Mouse (Mus musculus) adrenal gland, adult 8-10 months (tissue): ENCODE measurements around the gene Pknox2. TPM values are rescaled to one million over a fixed set of nuclear protein-coding genes. Genes with fewer than 3 reads are reported as not detected.

ENCODE experiments used
- DNase-seq: peaks from one replicate; pipeline ENCODE4 v3.0.0; 2022
- total RNA-seq, 4 experiments: library from RNA; stranded (reverse); gene quantifications; 2 replicates each; pipeline ENCODE4 v1.2.4; 2022

Gene Pknox2
- total RNA-seq, 4 experiments from 2014 or later, result 3.0 to 5.4 (median 5.4) TPM

GRCm38 (mm10) chr9:37044165-37044564, 103.0 kb downstream of the Pknox2 start:
- DNase-seq, result no peak

- no peak for DNase-seq
Observed at GRCm38 (mm10) chr9:37038859-37039258, 108.3 kb downstream of the Pknox2 start.

- DNase-seq, result no peak
Observed at GRCm38 (mm10) chr9:37038445-37038844, 108.8 kb downstream of the Pknox2 start.

- no peak for DNase-seq
Observed at GRCm38 (mm10) chr9:37037405-37037804, 109.8 kb downstream of the Pknox2 start.

GRCm38 (mm10) chr9:37035248-37035647, 112.0 kb downstream of the Pknox2 start:
- no peak for DNase-seq

- no peak for DNase-seq
Observed at GRCm38 (mm10) chr9:37034316-37034715, 112.9 kb downstream of the Pknox2 start.

- no peak for DNase-seq
Observed at GRCm38 (mm10) chr9:37030347-37031213, 116.6 kb downstream of the Pknox2 start.

- no peak for DNase-seq
Observed at GRCm38 (mm10) chr9:37029811-37030346, 117.3 kb downstream of the Pknox2 start.

GRCm38 (mm10) chr9:37027825-37028575, 119.2 kb downstream of the Pknox2 start:
- no peak for DNase-seq

- no peak for DNase-seq
Observed at GRCm38 (mm10) chr9:37025913-37026312, 121.3 kb downstream of the Pknox2 start.

- no peak for DNase-seq
Observed at GRCm38 (mm10) chr9:37021586-37022230, 125.5 kb downstream of the Pknox2 start.

GRCm38 (mm10) chr9:37018154-37018553, 129.1 kb downstream of the Pknox2 start:
- no peak for DNase-seq

- DNase-seq, result no peak
Observed at GRCm38 (mm10) chr9:37017169-37017568, 130.0 kb downstream of the Pknox2 start.

GRCm38 (mm10) chr9:37016165-37016564, 131.0 kb downstream of the Pknox2 start:
- no peak for DNase-seq

- no peak for DNase-seq
Observed at GRCm38 (mm10) chr9:37013565-37013964, 133.6 kb downstream of the Pknox2 start.

- no peak for DNase-seq
Observed at GRCm38 (mm10) chr9:37008090-37008489, 139.1 kb downstream of the Pknox2 start.

GRCm38 (mm10) chr9:37004676-37005075, 142.5 kb downstream of the Pknox2 start:
- no peak for DNase-seq

- no peak for DNase-seq
Observed at GRCm38 (mm10) chr9:37001935-37002535, 145.2 kb downstream of the Pknox2 start.

- no peak for DNase-seq
Observed at GRCm38 (mm10) chr9:36999393-36999792, 147.8 kb downstream of the Pknox2 start.

- DNase-seq, result no peak
Observed at GRCm38 (mm10) chr9:36990626-36991368, 156.4 kb downstream of the Pknox2 start.

GRCm38 (mm10) chr9:36989991-36990390, 157.2 kb downstream of the Pknox2 start:
- no peak for DNase-seq

- DNase-seq, result no peak
Observed at GRCm38 (mm10) chr9:36985233-36985632, 162.0 kb downstream of the Pknox2 start.
